Mouse (Mus musculus) heart, postnatal 0 days (tissue): ENCODE measurements around the gene Vmn1r55.

Source experiments
- CTCF ChIP-seq: IDR thresholded peaks from 2 replicates; pipeline ENCODE4 v1.5.1; 2016; ENCODE audit warnings: antibody characterized with exemption, control low read depth, low read depth
- EP300 ChIP-seq: IDR thresholded peaks from 2 replicates; pipeline ENCODE4 v1.6.1; 2016; ENCODE audit warnings: antibody characterized with exemption, low read depth

DNA sequence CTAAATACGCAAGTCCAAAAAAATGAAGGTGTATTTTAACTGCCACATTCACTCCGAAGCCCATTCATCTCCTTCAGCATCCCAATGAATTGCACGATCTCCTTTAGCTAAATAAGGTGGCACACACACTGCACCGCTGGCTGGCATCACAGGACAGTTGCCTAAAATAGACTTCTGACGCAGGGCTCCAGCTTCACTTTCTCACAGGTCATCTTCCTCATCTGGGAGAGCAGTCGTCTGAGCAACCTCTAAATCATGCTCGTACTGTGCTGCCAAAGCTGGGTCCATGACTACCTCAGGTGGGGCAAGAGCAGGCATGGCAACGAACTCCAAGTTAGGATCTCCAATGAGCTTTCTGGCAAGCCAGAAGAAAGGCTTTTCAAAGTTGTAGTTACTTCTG is 24.4 kb downstream of the Vmn1r55 start:
- TF ChIP-seq CTCF, result no peak
- no peak for TF ChIP-seq EP300
